Mouse (Mus musculus): ENCODE measurements at regions not wholly inside any gene's neighbourhood (a gene's known extent, or its start where the extent isn't known, plus 50 kb on each side); places are given as distances from the start of the nearest gene placed in this dataset.
"Not testable (repeated sequence)": the region's sequence is repeated elsewhere in the genome, so short reads cannot be mapped to it uniquely, and the experiment has no call there.

DNA sequence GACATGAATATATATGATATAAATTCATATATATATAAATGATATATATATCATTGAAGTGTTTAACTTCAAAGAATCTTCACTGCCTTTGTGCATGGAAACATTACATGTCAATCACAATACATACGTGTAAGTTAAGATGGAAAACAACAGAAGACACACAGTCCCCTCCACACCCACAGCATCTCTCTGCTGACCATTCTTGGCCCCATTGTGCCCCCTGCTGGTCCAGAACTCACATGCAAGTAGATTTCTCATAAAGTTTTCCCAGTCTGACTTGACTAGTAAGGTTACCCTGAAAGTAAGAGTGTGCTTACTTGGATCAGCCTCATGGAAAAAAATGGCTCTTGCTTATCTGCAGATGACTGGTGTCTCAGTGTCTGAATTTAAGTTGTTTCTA is 926.3 kb upstream of the Zfp386 start:
- DNase-seq (ENCODE audit: low read depth, low spot score), result no peak

DNA sequence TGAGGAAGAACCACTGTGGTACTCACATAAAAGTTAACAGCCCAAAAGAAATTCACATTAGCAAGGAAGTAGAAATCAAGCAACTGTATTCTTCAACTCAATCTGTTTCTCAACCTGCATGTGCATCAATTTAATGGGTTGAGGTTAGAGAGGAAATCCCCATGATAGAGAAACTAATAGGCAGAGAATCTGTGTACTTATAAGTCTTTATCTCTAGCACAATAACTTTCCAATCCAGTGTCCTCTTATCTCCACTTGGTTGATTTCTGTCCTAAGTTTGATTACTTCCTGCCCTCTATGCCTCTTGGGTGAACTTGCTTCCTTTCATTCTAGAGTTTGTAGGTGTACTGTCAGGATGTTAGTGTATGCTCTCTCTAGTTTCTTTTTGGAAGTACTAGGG is 925.6 kb upstream of the Zfp386 start:
- DNase-seq (ENCODE audit: low read depth, low spot score), result no peak

DNA sequence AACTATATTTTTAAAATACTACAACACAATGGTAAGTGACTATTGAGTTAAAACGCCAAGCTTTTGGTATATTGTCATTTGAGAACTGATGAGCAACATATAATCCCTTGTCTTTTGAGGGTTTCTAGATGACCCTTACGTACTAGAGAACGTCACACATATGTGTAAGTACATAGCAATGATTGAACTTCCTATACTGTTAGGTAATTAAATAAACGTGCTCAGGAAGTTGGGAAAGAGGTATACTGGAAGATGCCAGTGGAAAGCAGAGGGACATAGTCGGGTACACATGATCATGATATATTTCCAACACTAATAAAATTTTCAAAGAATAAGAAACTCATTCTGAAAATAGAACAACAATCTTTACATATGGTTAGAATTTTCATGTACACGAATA is 914.6 kb upstream of the Zfp386 start:
- DNase-seq (ENCODE audit: low read depth, low spot score), result not testable (repeated sequence)

DNA sequence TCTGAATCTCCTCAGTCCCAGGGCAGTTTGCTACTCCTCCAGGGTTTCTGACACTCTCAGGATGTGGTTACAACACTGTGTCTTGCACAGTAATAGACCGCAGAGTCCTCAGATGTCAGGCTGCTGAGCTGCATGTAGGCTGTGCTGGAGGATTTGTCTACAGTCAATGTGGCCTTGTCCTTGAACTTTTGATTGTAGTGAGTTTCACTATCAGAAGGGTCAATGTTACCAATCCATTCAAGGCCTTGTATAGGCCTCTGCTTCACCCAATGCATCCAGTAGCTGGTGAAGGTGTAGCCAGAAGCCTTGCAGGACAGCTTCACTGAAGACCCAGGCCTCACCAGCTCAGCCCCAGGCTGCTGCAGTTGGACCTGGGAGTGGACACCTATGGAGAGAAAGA is 902.1 kb upstream of the Zfp386 start:
- not testable (repeated sequence) for DNase-seq (ENCODE audit: low read depth, low spot score)

DNA sequence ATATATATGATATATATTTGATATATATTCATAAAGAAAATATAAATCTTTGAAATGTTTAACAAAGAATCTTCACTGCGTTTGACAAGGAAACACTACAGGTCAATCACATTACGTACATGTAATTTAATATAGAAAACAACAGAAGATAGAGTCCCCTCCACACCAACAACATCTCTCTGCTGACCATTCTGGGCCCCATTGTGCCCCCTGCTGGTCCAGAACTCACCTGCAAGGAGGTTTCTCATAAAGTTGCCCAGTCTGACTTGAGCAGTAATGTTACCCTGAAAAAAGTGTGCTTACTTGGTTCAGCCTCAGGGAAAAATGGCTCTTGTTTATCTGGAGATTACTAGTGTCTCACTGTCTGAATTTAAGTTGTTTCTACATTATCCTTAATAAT is 901.1 kb upstream of the Zfp386 start:
- DNase-seq (ENCODE audit: low read depth, low spot score), result peak; percentile 20

DNA sequence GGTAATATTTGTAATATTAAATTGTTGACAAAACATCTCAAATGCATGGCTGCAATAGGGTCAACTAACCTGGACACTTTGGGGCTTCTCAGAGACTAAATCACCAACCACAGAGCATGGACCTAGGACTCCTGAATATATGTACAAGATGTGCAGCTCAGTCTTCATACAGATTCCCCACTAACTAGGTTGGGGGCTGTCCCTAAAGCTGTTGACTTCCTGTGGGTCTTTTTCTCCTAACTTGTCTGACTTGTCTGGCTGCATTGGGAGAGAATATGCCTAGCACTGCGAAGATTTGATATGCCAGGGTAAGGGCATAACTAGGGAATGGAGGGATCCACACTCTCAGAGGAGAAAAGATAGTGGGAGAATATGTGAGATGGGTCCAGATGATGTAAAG is 895.6 kb upstream of the Zfp386 start:
- DNase-seq (ENCODE audit: low read depth, low spot score), result not testable (repeated sequence)

DNA sequence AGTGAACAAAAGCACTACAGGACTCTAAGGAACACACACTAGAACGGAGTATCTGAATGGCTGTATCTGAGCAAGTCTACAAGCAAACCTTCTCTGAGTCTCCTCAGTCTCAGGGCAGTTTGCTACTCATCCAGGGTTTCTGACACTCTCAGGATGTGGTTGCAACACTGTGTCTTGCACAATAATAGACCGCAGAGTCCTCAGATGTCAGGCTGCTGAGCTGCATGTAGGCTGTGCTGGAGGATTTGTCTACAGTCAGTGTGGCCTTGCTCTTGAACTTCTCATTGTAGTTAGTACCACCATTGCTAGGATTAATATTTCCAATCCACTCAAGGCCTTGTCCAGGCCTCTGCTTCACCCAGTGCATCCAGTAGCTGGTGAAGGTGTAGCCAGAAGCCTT is 889.3 kb upstream of the Zfp386 start:
- DNase-seq (ENCODE audit: low read depth, low spot score), result not testable (repeated sequence)

DNA sequence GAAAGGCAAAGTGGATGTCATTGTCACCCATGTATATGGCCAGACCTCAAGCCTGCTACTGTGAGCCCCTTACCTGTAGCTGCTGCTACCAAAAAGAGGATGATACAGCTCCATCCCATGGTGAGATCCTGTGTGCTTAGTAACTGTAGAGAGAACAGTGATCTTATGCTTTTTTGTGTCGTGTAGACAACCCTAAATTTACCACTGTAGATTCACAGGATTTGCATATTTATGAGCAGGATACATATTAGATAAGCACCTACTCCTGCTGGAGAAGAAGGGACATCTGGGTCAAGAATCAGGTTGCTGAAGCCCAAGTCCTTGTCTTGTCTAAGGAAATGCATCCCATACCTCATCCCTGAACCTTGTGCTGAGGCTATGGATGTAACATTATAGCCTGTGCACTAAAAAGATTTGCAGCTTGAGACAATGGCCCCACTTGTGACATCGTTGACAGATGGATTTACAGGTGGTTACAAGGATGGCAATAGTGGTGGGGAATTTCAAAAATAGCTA is 888.7 kb upstream of the Zfp386 start:
- DNase-seq (ENCODE audit: low read depth, low spot score), result not testable (repeated sequence)

DNA sequence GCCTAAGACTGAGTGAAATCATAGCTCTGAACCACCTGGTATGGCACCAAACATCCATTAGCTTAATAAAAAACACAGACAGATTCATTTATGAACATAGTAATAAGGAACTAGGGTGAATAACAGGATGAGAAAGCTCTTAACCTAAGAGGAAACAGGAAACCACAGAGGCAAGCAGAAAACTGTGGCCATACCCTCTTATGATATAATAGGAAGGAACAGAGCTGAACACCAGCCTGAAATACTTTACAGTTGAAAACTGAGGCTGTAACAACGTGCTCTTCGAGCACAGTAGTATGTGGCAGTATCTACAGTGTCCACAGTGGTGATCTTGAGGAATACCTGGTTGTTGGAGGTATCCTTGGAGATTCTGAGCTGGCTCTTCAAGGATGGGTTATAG is 882.0 kb upstream of the Zfp386 start:
- not testable (repeated sequence) for DNase-seq (ENCODE audit: low read depth, low spot score)

DNA sequence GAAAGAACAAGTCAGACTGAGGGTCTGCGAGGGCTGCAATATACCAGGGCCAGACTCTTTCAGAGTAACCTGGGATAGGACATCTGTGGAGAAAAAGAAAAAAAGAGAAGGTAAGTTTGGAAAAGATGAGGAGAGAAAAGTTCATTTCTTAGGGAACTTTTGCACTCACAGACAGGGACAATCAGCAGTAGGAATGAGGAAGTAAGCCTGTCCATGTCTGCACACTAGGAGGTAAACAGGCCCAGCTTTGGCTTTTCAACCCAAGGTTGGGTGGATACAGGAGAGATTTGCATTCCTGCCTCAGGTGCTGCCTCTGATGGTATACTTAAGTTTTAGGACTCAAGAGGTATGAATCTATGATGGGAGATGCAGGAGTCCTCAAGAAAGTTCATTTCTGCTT is 881.5 kb upstream of the Zfp386 start:
- DNase-seq (ENCODE audit: low read depth, low spot score), result not testable (repeated sequence)

DNA sequence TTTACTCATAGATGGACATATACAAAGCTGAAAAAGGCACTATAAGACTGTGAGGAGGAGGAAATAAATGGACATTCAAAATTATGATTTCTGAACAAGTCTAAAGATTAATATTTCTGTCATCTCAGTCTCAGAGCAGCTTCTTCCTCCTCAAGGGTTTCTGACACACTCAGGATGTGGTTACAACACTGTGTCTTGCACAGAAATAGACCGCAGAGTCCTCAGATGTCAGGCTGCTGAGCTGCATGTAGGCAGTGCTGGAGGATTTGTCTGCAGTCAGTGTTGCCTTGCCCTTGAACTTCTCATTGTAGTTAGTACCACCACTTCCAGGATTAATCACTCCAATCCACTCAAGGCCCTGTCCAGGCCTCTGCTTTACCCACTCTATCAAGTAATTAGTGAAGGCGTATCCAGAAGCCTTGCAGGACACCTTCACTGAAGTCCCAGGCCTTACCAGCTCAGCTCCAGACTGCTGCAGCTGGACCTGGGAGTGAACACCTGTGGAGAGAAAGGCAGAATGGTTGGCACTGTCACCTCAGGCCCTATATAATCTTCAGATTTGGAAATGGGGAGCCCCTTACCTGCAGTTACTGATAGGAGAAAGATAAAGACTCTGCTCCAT is 853.9 kb upstream of the Zfp386 start:
- DNase-seq (ENCODE audit: low read depth, low spot score), result peak; percentile 15

DNA sequence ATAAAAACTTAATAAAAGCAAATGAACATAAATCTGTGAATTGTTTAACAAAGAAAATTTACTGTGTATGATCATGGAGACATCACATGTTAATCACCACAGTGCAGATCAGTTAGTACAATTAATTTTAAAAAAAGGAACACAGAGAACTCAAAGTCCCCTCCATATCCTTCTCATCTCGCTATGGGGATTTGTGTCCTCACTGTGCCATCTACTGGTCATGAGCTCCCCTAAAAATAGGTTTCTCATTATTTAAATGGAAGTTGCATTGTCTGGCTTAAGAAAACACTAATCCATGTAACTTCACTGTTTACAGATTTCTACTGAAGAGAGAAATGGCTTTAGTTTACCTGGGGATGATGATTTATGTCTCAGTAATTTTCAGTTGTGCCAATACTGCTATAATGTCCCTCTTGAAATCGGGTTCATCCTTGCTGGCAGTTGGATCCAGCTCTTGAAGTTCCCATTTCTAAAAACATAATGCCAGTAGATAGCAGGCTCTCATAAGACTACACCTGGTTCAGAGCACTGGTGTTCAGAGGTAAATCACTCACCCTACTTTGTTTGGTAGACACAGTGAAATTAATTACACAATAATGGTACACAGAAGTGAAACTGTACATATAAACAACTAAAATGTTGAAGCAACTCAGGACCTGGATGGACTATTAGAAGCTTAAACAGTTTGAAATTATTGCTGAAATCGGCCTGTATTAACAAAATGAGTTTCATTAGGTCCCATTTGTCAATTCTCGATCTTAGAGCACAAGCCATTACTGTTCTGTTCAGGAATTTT is 850.0 kb upstream of the Zfp386 start:
- no peak for DNase-seq (ENCODE audit: low read depth, low spot score)

DNA sequence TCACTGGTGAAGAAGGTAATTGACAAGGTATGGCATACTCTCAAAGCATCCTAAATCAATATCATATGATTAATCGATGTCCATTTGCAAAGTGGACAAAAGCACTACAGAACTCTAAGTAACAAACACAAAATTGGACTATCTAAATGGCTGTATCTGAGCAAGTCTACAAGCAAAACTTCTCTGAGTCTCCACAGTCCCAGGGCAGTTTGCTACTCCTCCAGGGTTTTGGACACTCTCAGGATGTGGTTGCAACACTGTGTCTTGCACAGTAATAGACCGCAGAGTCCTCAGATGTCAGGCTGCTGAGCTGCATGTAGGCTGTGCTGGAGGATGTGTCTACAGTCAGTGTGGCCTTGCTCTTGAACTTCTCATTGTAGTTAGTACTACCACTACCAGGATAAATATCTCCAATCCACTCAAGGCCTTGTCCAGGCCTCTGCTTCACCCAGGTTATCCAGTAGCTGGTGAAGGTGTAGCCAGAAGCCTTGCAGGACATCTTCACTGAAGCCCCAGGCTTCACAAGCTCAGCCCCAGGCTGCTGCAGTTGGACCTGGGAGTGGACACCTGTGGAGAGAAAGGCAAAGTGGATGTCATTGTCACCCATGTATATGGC is 839.6 kb upstream of the Zfp386 start:
- not testable (repeated sequence) for DNase-seq (ENCODE audit: low read depth, low spot score)

DNA sequence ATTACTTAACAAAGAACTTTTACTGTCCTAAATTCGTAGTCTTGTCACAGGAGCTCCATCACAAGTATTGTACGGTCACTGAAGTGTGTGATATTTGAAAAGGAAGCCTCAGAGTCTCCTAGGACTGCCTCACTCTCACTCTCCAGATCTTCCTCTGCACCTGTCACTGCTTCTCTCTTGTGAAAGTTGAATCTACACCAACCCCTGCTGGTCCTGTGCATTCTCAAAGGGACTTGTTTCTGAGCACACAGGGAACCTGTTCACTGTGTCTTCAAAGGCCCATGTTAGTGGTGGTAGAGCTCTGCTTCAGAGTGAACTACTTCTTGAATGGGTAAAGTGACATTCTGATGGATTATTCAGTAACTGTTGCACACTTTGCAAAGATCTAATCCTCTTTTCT is 824.9 kb upstream of the Zfp386 start:
- no peak for DNase-seq (ENCODE audit: low read depth, low spot score)

DNA sequence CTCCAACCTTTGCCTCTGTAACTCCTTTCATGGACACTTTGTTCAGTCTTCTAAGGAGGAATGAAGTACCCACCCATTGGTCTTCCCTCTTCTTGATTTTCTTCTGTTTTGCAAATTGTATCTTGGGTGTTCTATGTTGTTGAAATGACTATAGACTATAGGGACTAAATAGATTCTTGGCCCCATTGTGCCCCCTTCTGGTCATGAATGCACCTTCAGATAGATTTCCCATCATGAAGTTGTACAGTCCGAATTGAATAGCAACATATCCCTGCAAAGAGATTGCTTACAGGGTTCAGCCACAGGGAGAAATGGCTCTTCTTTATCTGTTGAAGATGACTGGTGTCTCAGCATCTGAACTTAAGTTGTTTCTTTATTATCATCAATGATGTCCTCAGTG is 817.6 kb upstream of the Zfp386 start:
- no peak for DNase-seq (ENCODE audit: low read depth, low spot score)

DNA sequence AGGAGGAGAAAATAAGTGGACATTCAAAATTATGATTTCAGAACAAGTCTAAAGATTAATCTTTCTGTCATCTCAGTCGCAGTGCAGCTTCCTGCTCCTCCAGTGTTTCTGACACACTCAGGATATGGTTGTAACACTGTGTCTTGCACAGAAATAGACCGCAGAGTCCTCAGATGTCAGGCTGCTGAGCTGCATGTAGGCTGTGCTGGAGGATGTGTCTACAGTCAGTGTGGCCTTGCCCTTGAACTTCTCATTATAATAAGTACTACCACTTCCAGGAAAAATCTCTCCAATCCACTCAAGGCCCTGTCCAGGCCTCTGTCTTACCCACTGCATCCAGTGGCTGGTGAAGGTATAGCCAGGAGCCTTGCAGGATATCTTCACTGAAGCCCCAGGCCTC is 804.9 kb upstream of the Zfp386 start:
- not testable (repeated sequence) for DNase-seq (ENCODE audit: low read depth, low spot score)

DNA sequence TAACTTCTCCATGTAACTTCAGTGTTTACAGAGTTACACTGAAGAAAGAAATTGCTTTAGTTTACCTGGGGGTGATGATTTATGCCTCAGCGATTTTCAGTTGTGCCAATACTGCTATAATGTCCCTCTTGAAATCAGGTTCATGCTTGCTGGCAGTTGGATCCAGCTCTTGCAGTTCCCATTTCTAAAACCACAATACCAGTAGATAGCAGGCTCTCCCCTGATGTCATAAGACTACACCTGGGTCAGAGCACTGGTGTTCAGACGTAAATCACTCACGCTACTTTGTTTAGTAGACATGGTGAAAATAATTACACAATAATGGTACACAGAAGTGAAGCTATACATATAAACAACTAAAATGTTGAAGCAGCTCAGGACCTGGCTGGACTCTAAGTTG is 800.2 kb upstream of the Zfp386 start:
- not testable (repeated sequence) for DNase-seq (ENCODE audit: low read depth, low spot score)

DNA sequence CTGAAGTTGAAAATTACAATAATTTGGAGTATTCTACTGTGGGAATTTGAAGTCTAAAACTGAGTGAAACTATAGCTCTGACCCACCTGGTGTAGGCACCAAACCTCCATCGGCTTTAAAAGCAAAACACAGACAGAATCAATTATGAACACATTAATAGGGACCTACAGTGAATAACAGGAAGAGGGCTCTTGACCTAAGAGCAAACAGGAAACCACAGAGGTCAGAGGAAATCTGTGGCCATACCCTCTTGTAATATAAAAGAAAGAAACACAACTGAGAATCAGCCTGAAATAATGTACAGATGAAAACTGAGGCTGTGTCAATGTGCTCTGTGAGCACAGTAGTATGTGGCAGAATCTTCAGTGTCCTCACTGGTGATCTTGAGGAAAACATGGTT is 789.7 kb upstream of the Zfp386 start:
- DNase-seq (ENCODE audit: low read depth, low spot score), result no peak

DNA sequence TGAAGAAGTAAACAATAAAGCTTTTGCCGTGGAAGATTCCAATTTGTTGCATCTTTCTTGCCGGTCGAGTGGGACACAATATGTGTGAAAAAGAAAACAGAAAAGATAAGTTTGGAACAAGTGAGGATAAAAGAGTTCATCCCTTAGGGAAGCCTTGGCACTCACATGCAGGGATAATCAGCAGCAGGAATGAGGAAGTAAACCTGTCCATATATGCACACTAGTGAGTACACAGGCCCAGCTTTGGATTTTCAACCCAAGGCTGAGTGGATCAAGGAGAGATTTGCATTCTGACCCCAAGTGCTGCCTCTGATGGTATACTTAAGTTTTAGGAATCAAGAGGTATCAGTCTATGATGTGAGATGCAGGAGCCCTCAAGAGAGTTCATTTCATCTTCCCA is 788.8 kb upstream of the Zfp386 start:
- DNase-seq (ENCODE audit: low read depth, low spot score), result no peak

DNA sequence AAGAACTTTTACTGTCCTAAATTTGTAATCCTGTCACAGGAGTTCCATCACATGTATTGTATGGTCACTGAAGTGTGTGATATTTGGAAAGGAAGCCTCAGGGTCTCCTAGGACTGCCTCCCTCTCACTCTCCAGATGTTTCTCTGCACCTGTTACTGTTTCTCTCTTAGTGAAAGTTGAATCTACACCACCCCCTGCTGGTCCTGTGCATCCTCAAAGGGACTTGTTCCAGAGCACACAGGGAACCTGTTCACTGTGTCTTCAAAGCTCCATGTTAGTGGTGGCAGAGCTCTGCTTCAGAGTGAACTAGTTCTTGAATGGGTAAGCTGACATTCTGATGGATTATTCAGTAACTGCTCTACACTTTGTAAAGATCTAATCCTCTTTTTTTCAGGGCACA is 785.1 kb upstream of the Zfp386 start:
- not testable (repeated sequence) for DNase-seq (ENCODE audit: low read depth, low spot score)

DNA sequence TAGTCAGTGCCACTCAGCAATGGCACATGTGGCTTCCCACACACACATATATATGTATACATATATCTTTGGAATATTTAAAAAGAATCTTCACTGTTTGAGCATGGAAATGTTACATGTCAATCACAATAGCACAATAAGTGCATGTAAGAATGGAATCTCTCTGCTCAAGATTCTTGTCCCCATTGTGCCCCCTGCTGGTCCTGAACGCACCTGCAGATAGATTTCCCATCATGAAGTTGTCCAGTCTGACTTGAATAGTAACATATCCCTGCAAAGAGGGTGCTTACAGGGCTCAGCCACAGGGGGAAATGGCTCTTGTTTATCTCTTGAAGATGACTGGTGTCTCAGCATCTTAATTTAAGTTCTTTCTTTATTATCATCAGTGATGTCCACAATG is 770.8 kb upstream of the Zfp386 start:
- DNase-seq (ENCODE audit: low read depth, low spot score), result not testable (repeated sequence)

DNA sequence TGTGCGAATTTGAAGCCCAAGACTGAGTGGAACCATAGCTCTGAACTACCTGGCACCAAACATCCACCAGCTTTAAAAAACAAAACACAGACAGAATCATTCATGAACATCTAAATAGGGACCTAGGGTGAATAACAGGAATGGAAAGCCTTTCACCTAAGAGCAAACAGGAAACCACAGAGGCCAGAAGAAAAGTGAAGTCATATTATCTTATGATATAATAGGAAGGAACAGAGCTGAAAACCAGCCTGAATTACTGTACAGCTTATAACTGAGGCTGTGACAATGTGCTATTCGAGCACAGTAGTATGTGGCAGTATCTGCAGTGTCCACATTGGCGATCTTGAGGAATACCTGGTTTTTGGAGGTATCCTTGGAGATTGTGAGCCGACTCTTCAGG is 753.8 kb upstream of the Zfp386 start:
- DNase-seq (ENCODE audit: low read depth, low spot score), result not testable (repeated sequence)

DNA sequence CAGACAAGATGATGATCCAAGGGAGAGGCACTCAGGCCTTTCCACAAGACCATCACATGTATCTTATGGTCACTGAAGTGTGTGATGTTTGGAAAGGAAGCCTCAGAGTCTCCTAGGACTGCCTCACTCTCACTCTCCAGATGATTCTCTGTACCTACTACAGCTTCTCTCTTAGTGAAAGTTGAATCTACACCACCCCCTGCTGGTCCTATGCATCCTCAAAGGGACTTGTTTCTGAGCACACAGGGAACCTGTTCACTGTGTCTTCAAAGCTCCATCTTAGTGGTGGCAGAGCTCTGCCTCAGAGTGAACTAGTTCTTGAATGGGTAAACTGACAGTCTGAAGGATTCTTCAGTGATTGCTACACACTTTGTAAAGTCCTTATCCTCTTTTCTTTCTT is 749.5 kb upstream of the Zfp386 start:
- DNase-seq (ENCODE audit: low read depth, low spot score), result not testable (repeated sequence)

All from ZHBTc4 (cell line).